Mouse (Mus musculus) NIH3T3 (cell line): Measurements from ENCODE around the gene R3hdm2.

Experiments used
- DNase-seq: peaks from one replicate; pipeline ENCODE4 v3.0.0-alpha.2; 2012; ENCODE audit warnings: low read depth

Gene R3hdm2

GRCm38 (mm10) chr10:127380251-127380691 is at the start of gene R3hdm2:
TSS of gene R3hdm2 (plus strand) at chr10:127380327.
- DNase-seq, result peak; percentile 98

GRCm38 (mm10) chr10:127332211-127332874 is 47.8 kb upstream of the R3hdm2 start:
- DNase-seq, result no peak

- peak; percentile 48 for DNase-seq
Observed at GRCm38 (mm10) chr10:127333152-127333551, 47.0 kb upstream of the R3hdm2 start.

GRCm38 (mm10) chr10:127335271-127335670 is 44.9 kb upstream of the R3hdm2 start:
- DNase-seq, result no peak

- DNase-seq, result no peak
Observed at GRCm38 (mm10) chr10:127336952-127337351, 43.2 kb upstream of the R3hdm2 start.

GRCm38 (mm10) chr10:127337536-127338099 is 42.5 kb upstream of the R3hdm2 start:
- DNase-seq, result no peak

- peak; percentile 96 for DNase-seq
Observed at GRCm38 (mm10) chr10:127338930-127339682, 41.0 kb upstream of the R3hdm2 start.

GRCm38 (mm10) chr10:127339683-127340576 is 40.2 kb upstream of the R3hdm2 start:
- DNase-seq, result peak; percentile 80

- DNase-seq, result no peak
Observed at GRCm38 (mm10) chr10:127340577-127341359, 39.4 kb upstream of the R3hdm2 start.

- DNase-seq, result no peak
Observed at GRCm38 (mm10) chr10:127341360-127341690, 38.8 kb upstream of the R3hdm2 start.

- peak; percentile 94 for DNase-seq
Observed at GRCm38 (mm10) chr10:127341891-127342639, 38.1 kb upstream of the R3hdm2 start, which contains the start of gene Gli1. TSS of gene Gli1 (minus strand) at chr10:127341974.

GRCm38 (mm10) chr10:127343029-127343428 is 37.1 kb upstream of the R3hdm2 start:
- no peak for DNase-seq

- DNase-seq, result peak; percentile 46
Observed at GRCm38 (mm10) chr10:127346173-127346572, 34.0 kb upstream of the R3hdm2 start.

- DNase-seq, result peak; percentile 35
Observed at GRCm38 (mm10) chr10:127348957-127349356, 31.2 kb upstream of the R3hdm2 start.

GRCm38 (mm10) chr10:127349810-127350209 is 30.3 kb upstream of the R3hdm2 start:
- DNase-seq, result no peak

- peak; percentile 63 for DNase-seq
Observed at GRCm38 (mm10) chr10:127350594-127351284, 29.4 kb upstream of the R3hdm2 start.

GRCm38 (mm10) chr10:127351285-127351595 is 28.9 kb upstream of the R3hdm2 start:
- no peak for DNase-seq

GRCm38 (mm10) chr10:127351719-127352118 is 28.4 kb upstream of the R3hdm2 start:
- no peak for DNase-seq

GRCm38 (mm10) chr10:127352187-127352586 is 27.9 kb upstream of the R3hdm2 start:
- no peak for DNase-seq

GRCm38 (mm10) chr10:127352766-127353165 is 27.4 kb upstream of the R3hdm2 start:
- no peak for DNase-seq
